Mouse (Mus musculus) small intestine, adult 2 months (tissue): ENCODE measurements around the gene Alox5. TPM values are rescaled to one million over a fixed set of nuclear protein-coding genes. Genes with fewer than 3 reads are reported as not detected.
A peak's percentile ranks its signal among the peaks of the same experiment; 100 is the strongest.

Experiments
- H3K27ac ChIP-seq: fragments of 200-500 bp; 2 replicates; pipeline ENCODE4 v1.5.1; 2012; ENCODE audit warnings: low read depth, low read length, control low read depth, inconsistent platforms; ENCODE audit not compliant: insufficient read depth
- H3K27me3 ChIP-seq: fragments of 200-500 bp; 2 replicates; pipeline ENCODE4 v1.6.1; 2012; ENCODE audit warnings: mild to moderate bottlenecking, moderate library complexity, low read length, inconsistent platforms; ENCODE audit not compliant: control insufficient read depth, insufficient read depth
- H3K36me3 ChIP-seq: fragments of 200-500 bp; 2 replicates; pipeline ENCODE4 v1.6.1; 2012; ENCODE audit warnings: mild to moderate bottlenecking, low read length, control low read depth, inconsistent platforms; ENCODE audit not compliant: control insufficient read depth, insufficient read depth
- H3K4me1 ChIP-seq: fragments of 200-500 bp; 2 replicates; pipeline ENCODE4 v1.6.1; 2012; ENCODE audit warnings: low read length, inconsistent platforms, mixed read lengths; ENCODE audit not compliant: control insufficient read depth, insufficient read depth, insufficient read length
- H3K4me3 ChIP-seq: fragments of 200-500 bp; 2 replicates; pipeline ENCODE4 v1.5.1; 2012; ENCODE audit warnings: low read depth, mild to moderate bottlenecking, control low read depth, inconsistent platforms, low read length, moderate library complexity
- CTCF ChIP-seq: fragments of 200-500 bp; IDR thresholded peaks from 2 replicates; pipeline ENCODE4 v1.5.1; 2012; ENCODE audit warnings: low read depth, mild to moderate bottlenecking, control low read depth, inconsistent platforms, low read length, moderate library complexity, mixed read lengths; ENCODE audit not compliant: insufficient replicate concordance, insufficient read length; ENCODE audit errors: extremely low read depth
- POLR2A ChIP-seq: fragments of 200-500 bp; IDR thresholded peaks from 2 replicates; pipeline ENCODE4 v1.6.1; 2012; ENCODE audit warnings: low read depth, mild to moderate bottlenecking, control low read depth, inconsistent platforms, low read length, moderate library complexity
- WGBS: fragments of 180-500 bp; shearing (Covaris S2); methylation state at CpG from one replicate; pipeline ENCODE4 v1.1.7; 2018; 5-methylcytosine and 5-hydroxymethylcytosine counted together
- polyA plus RNA-seq: library from polyadenylated mRNA; depleted of rRNA; stranded (reverse); fragments of >200 nt; gene quantifications from 2 replicates; pipeline ENCODE4 v1.2.3, GENCODE M21; 2012

Alox5 gene
- polyA plus RNA-seq, 1 experiment: 3.6 TPM

GRCm38 (mm10) chr6:116438864-116439263 is 22.1 kb downstream of the Alox5 start:
- no peak for TF ChIP-seq POLR2A
- TF ChIP-seq CTCF: no peak
- Histone ChIP-seq H3K36me3 (no peaks in the 10 kb centered on the region), H3K4me3 (no peak overlapping the region), H3K4me1 (no peaks in the 10 kb centered on the region), H3K27me3 (no peaks in the 10 kb centered on the region), H3K27ac (no peak overlapping the region)
- 76% methylated on average over 6 of the region's 6 CpGs for WGBS

GRCm38 (mm10) chr6:116428282-116428681 is 32.7 kb downstream of the Alox5 start:
- Histone ChIP-seq H3K4me1 (peaks cover 6% of the 10 kb centered on the region; the same call in 1 of the 2 replicates), H3K27me3 (no peaks in the 10 kb centered on the region), H3K27ac (no peak overlapping the region), H3K36me3 (no peaks in the 10 kb centered on the region), H3K4me3 (no peak overlapping the region)
- WGBS: 53% methylated on average over 5 of the region's 5 CpGs
- TF ChIP-seq POLR2A (no peak), CTCF (peak; percentile 52; the same call in 1 of the 2 replicates)

- H3K4me3 ChIP-seq: no peak overlapping the region
- peaks cover 6% of the 10 kb centered on the region; the same call in 1 of the 2 replicates for H3K4me1 ChIP-seq
- no peak overlapping the region for H3K27ac ChIP-seq
- H3K36me3 ChIP-seq: no peaks in the 10 kb centered on the region
- WGBS: 77% methylated on average over 3 of the region's 3 CpGs
- H3K27me3 ChIP-seq: no peaks in the 10 kb centered on the region
- TF ChIP-seq POLR2A (no peak), CTCF (no peak)
These were observed 33.4 kb downstream of the Alox5 start for GRCm38 (mm10) chr6:116427552-116427951.

GRCm38 (mm10) chr6:116423664-116424063 is 37.3 kb downstream of the Alox5 start:
- H3K27me3 ChIP-seq: no peaks in the 10 kb centered on the region
- TF ChIP-seq CTCF (no peak), POLR2A (no peak)
- no peaks in the 10 kb centered on the region for H3K4me1 ChIP-seq
- no peak overlapping the region for H3K4me3 ChIP-seq
- WGBS: 38% methylated on average over 2 of the region's 2 CpGs
- no peaks in the 10 kb centered on the region for H3K36me3 ChIP-seq
- H3K27ac ChIP-seq: no peak overlapping the region

- 76% methylated on average over 7 of the region's 7 CpGs for WGBS
- no peak overlapping the region for H3K27ac ChIP-seq
- no peak overlapping the region for H3K4me3 ChIP-seq
- TF ChIP-seq CTCF (no peak), POLR2A (no peak)
- H3K27me3 ChIP-seq: no peaks in the 10 kb centered on the region
- no peaks in the 10 kb centered on the region for H3K4me1 ChIP-seq
- no peaks in the 10 kb centered on the region for H3K36me3 ChIP-seq
These were observed 38.0 kb downstream of the Alox5 start for GRCm38 (mm10) chr6:116422991-116423390.

GRCm38 (mm10) chr6:116420271-116420670 is 40.7 kb downstream of the Alox5 start:
- Histone ChIP-seq H3K36me3 (no peaks in the 10 kb centered on the region), H3K27me3 (no peaks in the 10 kb centered on the region), H3K27ac (no peak overlapping the region), H3K4me1 (0 out of 2 replicates have a peak, but pooled peaks cover 2% of the 10 kb centered on the region), H3K4me3 (no peak overlapping the region)
- 68% methylated on average over 10 of the region's 10 CpGs for WGBS
- TF ChIP-seq CTCF (no peak), POLR2A (no peak)

- Histone ChIP-seq H3K27me3 (no peaks in the 10 kb centered on the region), H3K4me1 (0 out of 2 replicates have a peak, but pooled peaks cover 2% of the 10 kb centered on the region), H3K36me3 (no peaks in the 10 kb centered on the region), H3K27ac (no peak overlapping the region), H3K4me3 (no peak overlapping the region)
- 65% methylated on average over 6 of the region's 6 CpGs for WGBS
- TF ChIP-seq POLR2A (no peak), CTCF (no peak)
These were observed 41.3 kb downstream of the Alox5 start for GRCm38 (mm10) chr6:116419699-116420098.
